Mouse (Mus musculus) heart, adult 2 months (tissue): Measurements from ENCODE around the gene Adcy7. TPM values are rescaled to one million over a fixed set of nuclear protein-coding genes. Genes with fewer than 3 reads are reported as not detected.

Experiments used
- DNase-seq, 2 experiments: peaks; one replicate each; pipeline ENCODE4 v3.0.0; 2021
- H3K27ac ChIP-seq: fragments of 200-600 bp; 2 replicates; pipeline ENCODE4 v1.8.1; 2022
- H3K27me3 ChIP-seq: fragments of 200-500 bp; 2 replicates; pipeline ENCODE4 v1.6.1; 2012; ENCODE audit warnings: mild to moderate bottlenecking, low read length, inconsistent platforms, mixed read lengths; ENCODE audit not compliant: control insufficient read depth, insufficient read depth
- H3K36me3 ChIP-seq: fragments of 200-500 bp; 2 replicates; pipeline ENCODE4 v1.6.1; 2012; ENCODE audit warnings: low read length, inconsistent platforms; ENCODE audit not compliant: control insufficient read depth, insufficient read depth
- H3K4me1 ChIP-seq: fragments of 200-500 bp; 2 replicates; pipeline ENCODE4 v1.6.1; 2011; ENCODE audit warnings: low read length; ENCODE audit not compliant: control insufficient read depth, insufficient read depth
- H3K4me3 ChIP-seq: fragments of 200-600 bp; 2 replicates; pipeline ENCODE4 v1.8.1; 2022
- H3K79me2 ChIP-seq: fragments of 200-500 bp; replicated peaks from 2 replicates; pipeline ENCODE4 v1.6.1; 2012; ENCODE audit warnings: mild to moderate bottlenecking, inconsistent platforms, low read length, moderate library complexity, mixed read lengths; ENCODE audit not compliant: control insufficient read depth, insufficient read depth
- H3K9ac ChIP-seq: fragments of 200-500 bp; 2 replicates; pipeline ENCODE4 v1.6.1; 2012; ENCODE audit warnings: low read depth, mild to moderate bottlenecking, control low read depth, inconsistent platforms, low read length, mixed read lengths
- CTCF ChIP-seq: fragments of 200-600 bp; IDR thresholded peaks from 2 replicates; pipeline ENCODE4 v1.8.1; 2022; ENCODE audit warnings: antibody characterized with exemption, mild to moderate bottlenecking, moderate library complexity
- EP300 ChIP-seq: fragments of 200-500 bp; IDR thresholded peaks from 2 replicates; pipeline ENCODE4 v1.6.1; 2011; ENCODE audit warnings: low read depth, low read length, control low read depth; ENCODE audit not compliant: insufficient read depth
- POLR2A ChIP-seq: fragments of 200-500 bp; IDR thresholded peaks from 2 replicates; pipeline ENCODE4 v1.6.1; 2011; ENCODE audit warnings: mild to moderate bottlenecking, low read depth, low read length, control low read depth; ENCODE audit not compliant: insufficient read depth
- WGBS: fragments of 180-500 bp; shearing (Covaris S2); methylation state at CpG from one replicate; pipeline ENCODE4 v1.1.7; 2018; 5-methylcytosine and 5-hydroxymethylcytosine counted together
- intact Hi-C: fragments of 180-260 bp; cut with DNase I; formaldehyde crosslinking; loops from one replicate; pipeline ENCODE4 v1.15.1; 2025
- polyA plus RNA-seq: library from polyadenylated mRNA; depleted of rRNA; stranded (reverse); fragments of >200 nt; gene quantifications from 2 replicates; pipeline ENCODE4 v1.2.3, GENCODE M21; 2012
- total RNA-seq, 2 experiments: library from RNA; stranded (reverse); gene quantifications; 2 replicates each; pipeline ENCODE4 v1.2.3; 2021

Gene Adcy7
- total and polyA plus RNA-seq, 3 experiments: 5.9 to 10.5 (median 7.6) TPM

- no peaks in the 10 kb centered on the region for H3K27me3 ChIP-seq
- TF ChIP-seq POLR2A (no peak), EP300 (no peak), CTCF (no peak)
- WGBS: 48% methylated on average over 2 of the region's 2 CpGs
- H3K36me3 ChIP-seq: peaks cover 3% of the 10 kb centered on the region
- intact Hi-C loops: no loop called here
- H3K27ac ChIP-seq: no peak overlapping the region
- no peak overlapping the region for H3K4me3 ChIP-seq
- H3K9ac ChIP-seq: no peak overlapping the region
- peaks cover 5% of the 10 kb centered on the region for H3K79me2 ChIP-seq
- DNase-seq: no peak
- peaks cover 6% of the 10 kb centered on the region for H3K4me1 ChIP-seq
Measured at GRCm38 (mm10) chr8:88237606-88238005, 34.6 kb upstream of the Adcy7 start.

- no peak overlapping the region for H3K9ac ChIP-seq
- intact Hi-C loops: no loop called here
- H3K79me2 ChIP-seq: peaks cover 5% of the 10 kb centered on the region
- H3K4me3 ChIP-seq: no peak overlapping the region
- TF ChIP-seq EP300 (no peak), CTCF (no peak), POLR2A (no peak)
- H3K4me1 ChIP-seq: peaks cover 6% of the 10 kb centered on the region
- H3K27ac ChIP-seq: no peak overlapping the region
- DNase-seq: no peak
- H3K27me3 ChIP-seq: no peaks in the 10 kb centered on the region
- peaks cover 5% of the 10 kb centered on the region for H3K36me3 ChIP-seq
- 81% methylated on average over 5 of the region's 5 CpGs for WGBS
Measured at GRCm38 (mm10) chr8:88239277-88239676, 32.9 kb upstream of the Adcy7 start.

- no peak for DNase-seq
- Histone ChIP-seq H3K9ac (no peak overlapping the region), H3K36me3 (peaks cover 5% of the 10 kb centered on the region), H3K27ac (no peak overlapping the region), H3K4me3 (no peak overlapping the region), H3K79me2 (peaks cover 2% of the 10 kb centered on the region), H3K27me3 (no peaks in the 10 kb centered on the region), H3K4me1 (peaks cover 4% of the 10 kb centered on the region)
- TF ChIP-seq EP300 (no peak), POLR2A (no peak), CTCF (no peak)
- 45% methylated on average over 4 of the region's 4 CpGs for WGBS
- intact Hi-C loops: loop anchor here (2.0 to 5.0 kb wide), 3 partner anchors 41 to 125 kb away; partner anchors contain the start of gene Cnep1r1
Measured at GRCm38 (mm10) chr8:88241871-88242270, 30.3 kb upstream of the Adcy7 start.

- no peaks in the 10 kb centered on the region; the same call in 1 of the 2 replicates for H3K4me1 ChIP-seq
- peaks cover 2% of the 10 kb centered on the region; the same call in 1 of the 2 replicates for H3K36me3 ChIP-seq
- no peak overlapping the region for H3K4me3 ChIP-seq
- intact Hi-C loops: loop anchor here (5.0 kb wide), 2 partner anchors 82 to 127 kb away; partner anchors contain the start of gene Cnep1r1
- no peaks in the 10 kb centered on the region for H3K79me2 ChIP-seq
- WGBS: 88% methylated on average over 4 of the region's 4 CpGs
- H3K27ac ChIP-seq: no peak overlapping the region
- DNase-seq: peak; percentile 63 to 66
- H3K9ac ChIP-seq: no peak overlapping the region
- TF ChIP-seq CTCF (peak; percentile 88), EP300 (peak; percentile 63; the same call in 1 of the 2 replicates), POLR2A (no peak)
- H3K27me3 ChIP-seq: no peaks in the 10 kb centered on the region
Measured at GRCm38 (mm10) chr8:88244298-88244697, 27.9 kb upstream of the Adcy7 start.

- no peaks in the 10 kb centered on the region for H3K4me1 ChIP-seq
Measured at GRCm38 (mm10) chr8:88252791-88253190, 19.4 kb upstream of the Adcy7 start.

GRCm38 (mm10) chr8:88254957-88255356, 17.2 kb upstream of the Adcy7 start:
- no peak overlapping the region for H3K27ac ChIP-seq
- no peaks in the 10 kb centered on the region for H3K27me3 ChIP-seq
- H3K4me1 ChIP-seq: no peaks in the 10 kb centered on the region
- H3K79me2 ChIP-seq: no peaks in the 10 kb centered on the region
- no peak overlapping the region for H3K9ac ChIP-seq
- 0 out of 2 replicates have a peak, but pooled peaks cover 2% of the 10 kb centered on the region for H3K36me3 ChIP-seq
- no peak overlapping the region for H3K4me3 ChIP-seq
- intact Hi-C loops: no loop called here
- TF ChIP-seq EP300 (no peak), CTCF (no peak), POLR2A (no peak)
- WGBS: 85% methylated on average over 7 of the region's 7 CpGs
- DNase-seq: no peak

More at GRCm38 (mm10) chr8:88252791-88253190, 19.4 kb upstream of the Adcy7 start:
- Histone ChIP-seq H3K27me3 (no peaks in the 10 kb centered on the region), H3K4me3 (no peak overlapping the region), H3K9ac (no peak overlapping the region), H3K79me2 (no peaks in the 10 kb centered on the region), H3K36me3 (peaks cover 2% of the 10 kb centered on the region; the same call in 1 of the 2 replicates), H3K27ac (no peak overlapping the region)
- TF ChIP-seq POLR2A (no peak), CTCF (peak; percentile 59)
- 85% methylated on average over 3 of the region's 3 CpGs for WGBS
- intact Hi-C loops: no loop called here
- DNase-seq: no peak
